Mouse (Mus musculus): ENCODE results near the gene Ksr2. TPM values are rescaled to one million over a fixed set of nuclear protein-coding genes. Genes with fewer than 3 reads are reported as not detected.
A peak's percentile ranks its signal among the peaks of the same experiment; 100 is the strongest.

Gene Ksr2
- polyA plus RNA-seq, 1 experiment from 2014 or later: 0.41 TPM

DNA sequence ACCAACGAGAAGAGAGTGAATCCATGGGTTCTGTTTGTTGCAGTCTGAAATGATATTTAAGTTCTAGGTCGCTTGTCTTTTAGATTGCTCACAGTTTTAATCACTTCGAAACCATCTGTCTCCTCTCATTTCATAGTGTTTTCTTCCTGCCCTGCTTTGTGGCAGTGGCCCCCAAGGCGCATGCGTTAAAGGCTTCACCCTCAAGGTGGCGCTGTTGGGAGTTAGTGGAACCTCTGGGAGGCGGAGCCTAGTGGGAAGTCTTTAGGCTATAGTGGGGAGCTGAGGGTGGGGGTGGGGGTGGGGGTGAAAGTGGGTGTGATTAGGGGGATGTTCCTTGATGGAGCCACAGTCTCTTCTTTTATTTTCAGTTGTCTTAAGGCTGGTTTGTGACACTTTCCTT is 214.6 kb downstream of the Ksr2 start:
- WGBS: 49% methylated on average over 7 of the region's 7 CpGs
- no peak overlapping the region for H3K4me2 ChIP-seq
- H3K36me3 ChIP-seq: no peaks in the 10 kb centered on the region
- no peak overlapping the region for H3K27ac ChIP-seq
- H3K9ac ChIP-seq: no peak overlapping the region
- no peaks in the 10 kb centered on the region for H3K9me3 ChIP-seq
- no peaks in the 10 kb centered on the region for H3K27me3 ChIP-seq
- no peaks in the 10 kb centered on the region for H3K4me1 ChIP-seq
- ATAC-seq (ENCODE audit: insufficient number of reproducible peaks, insufficient read depth, low FRiP score, low TSS enrichment, low read depth): no peak
- no peak overlapping the region for H3K4me3 ChIP-seq

DNA sequence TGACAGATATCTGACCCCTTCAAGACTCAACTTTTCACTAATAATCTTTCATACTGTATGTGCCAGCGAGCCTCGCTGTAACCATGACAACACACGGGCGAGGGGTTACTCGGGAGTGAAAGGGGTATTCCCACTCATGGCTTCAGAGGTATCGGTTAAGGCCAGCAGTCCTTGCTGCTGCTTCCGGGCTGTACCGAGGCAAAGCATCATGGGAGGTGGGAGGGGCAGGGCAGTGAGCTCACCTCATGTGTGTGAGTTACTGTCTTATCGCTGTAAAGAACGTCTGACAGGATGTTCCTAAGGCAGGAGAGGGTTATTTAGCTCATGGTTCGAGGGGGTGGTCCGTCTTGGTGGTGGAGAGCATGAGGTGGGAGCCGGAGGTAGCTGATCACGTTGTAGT is 215.8 kb downstream of the Ksr2 start:
- 86% methylated on average over 14 of the region's 14 CpGs for WGBS
- H3K4me2 ChIP-seq: no peak overlapping the region
- no peaks in the 10 kb centered on the region for H3K36me3 ChIP-seq
- no peak overlapping the region for H3K4me3 ChIP-seq
- H3K27ac ChIP-seq: no peak overlapping the region
- H3K27me3 ChIP-seq: no peaks in the 10 kb centered on the region
- no peaks in the 10 kb centered on the region for H3K4me1 ChIP-seq
- no peak for ATAC-seq (ENCODE audit: insufficient number of reproducible peaks, insufficient read depth, low FRiP score, low TSS enrichment, low read depth)
- H3K9me3 ChIP-seq: no peaks in the 10 kb centered on the region
- H3K9ac ChIP-seq: no peak overlapping the region

DNA sequence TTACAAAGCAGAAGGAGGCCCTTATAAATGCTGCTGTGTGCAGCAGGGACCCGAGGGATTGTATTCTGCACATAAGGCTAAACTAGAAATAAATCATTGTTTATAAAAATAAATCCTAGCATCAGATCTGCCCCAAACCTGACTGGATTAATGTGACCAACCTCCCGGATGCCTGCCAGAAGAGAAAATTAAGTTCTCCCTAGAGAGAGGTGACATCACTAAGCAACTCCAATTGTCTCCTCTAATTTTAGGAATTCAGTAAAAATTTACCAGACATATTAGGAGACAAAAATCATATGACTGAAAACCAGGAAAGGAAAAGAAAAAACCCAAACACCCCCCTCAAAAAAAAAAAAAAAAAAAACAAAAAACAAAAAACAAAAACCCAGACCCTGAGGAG is 221.4 kb downstream of the Ksr2 start:
- WGBS: 75% methylated on average over 2 of the region's 2 CpGs
- no peak overlapping the region for H3K4me2 ChIP-seq
- H3K27ac ChIP-seq: no peak overlapping the region
- no peaks in the 10 kb centered on the region for H3K9me3 ChIP-seq
- H3K36me3 ChIP-seq: no peaks in the 10 kb centered on the region
- H3K4me1 ChIP-seq: 0 out of 2 replicates have a peak, but pooled peaks cover 5% of the 10 kb centered on the region
- no peak overlapping the region for H3K9ac ChIP-seq
- H3K27me3 ChIP-seq: no peaks in the 10 kb centered on the region
- no peak for ATAC-seq (ENCODE audit: insufficient number of reproducible peaks, insufficient read depth, low FRiP score, low TSS enrichment, low read depth)
- H3K4me3 ChIP-seq: no peak overlapping the region

DNA sequence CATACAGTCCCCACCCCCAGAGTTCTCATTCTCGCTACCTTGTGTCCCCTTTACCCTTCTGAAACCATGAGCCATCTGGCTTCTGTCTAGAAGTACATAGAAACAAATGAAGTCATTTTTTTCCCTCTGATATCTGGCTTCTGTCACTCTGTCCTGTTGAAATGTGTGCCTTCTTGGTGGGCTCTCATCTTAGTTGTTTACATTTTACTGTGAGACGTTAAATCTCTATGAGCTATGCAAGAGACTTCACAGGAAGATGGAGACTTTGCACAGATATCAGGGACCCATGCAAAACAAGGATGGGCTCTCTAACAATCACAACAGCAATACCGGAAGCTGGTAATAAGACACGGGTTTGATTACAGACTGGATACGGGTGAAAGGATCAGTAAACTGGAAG is 222.0 kb downstream of the Ksr2 start:
- H3K9ac ChIP-seq: no peak overlapping the region
- 72% methylated on average over 5 of the region's 5 CpGs for WGBS
- H3K36me3 ChIP-seq: no peaks in the 10 kb centered on the region
- no peaks in the 10 kb centered on the region for H3K27me3 ChIP-seq
- H3K27ac ChIP-seq: no peak overlapping the region
- H3K4me2 ChIP-seq: no peak overlapping the region
- 0 out of 2 replicates have a peak, but pooled peaks cover 5% of the 10 kb centered on the region for H3K4me1 ChIP-seq
- no peaks in the 10 kb centered on the region for H3K9me3 ChIP-seq
- ATAC-seq (ENCODE audit: insufficient number of reproducible peaks, insufficient read depth, low FRiP score, low TSS enrichment, low read depth): no peak
- H3K4me3 ChIP-seq: no peak overlapping the region

DNA sequence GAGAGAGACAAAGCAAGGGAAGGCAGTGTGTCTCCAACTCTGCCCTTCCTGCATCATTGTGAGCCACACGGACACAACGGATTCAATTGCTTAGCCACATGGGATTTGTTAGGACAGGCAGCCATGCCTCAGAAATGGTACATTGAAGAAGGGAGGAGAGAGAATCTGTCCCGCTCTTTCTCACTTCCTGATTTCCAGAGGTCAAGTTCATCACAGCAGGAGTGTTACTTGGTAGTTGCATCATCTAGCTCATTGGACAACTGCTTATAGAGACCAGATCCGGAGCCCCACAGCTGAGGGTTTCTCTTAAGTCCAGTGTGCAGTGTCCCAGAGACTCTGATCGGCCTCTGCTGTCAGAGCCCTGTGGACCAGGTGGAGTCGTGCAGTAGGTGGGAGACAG is 227.8 kb downstream of the Ksr2 start:
- H3K4me1 ChIP-seq: 0 out of 2 replicates have a peak, but pooled peaks cover 3% of the 10 kb centered on the region
- H3K27me3 ChIP-seq: no peaks in the 10 kb centered on the region
- no peak overlapping the region for H3K4me3 ChIP-seq
- ATAC-seq (ENCODE audit: insufficient number of reproducible peaks, insufficient read depth, low FRiP score, low TSS enrichment, low read depth): no peak
- H3K9me3 ChIP-seq: no peaks in the 10 kb centered on the region
- H3K9ac ChIP-seq: no peak overlapping the region
- WGBS: 74% methylated on average over 6 of the region's 6 CpGs
- H3K27ac ChIP-seq: no peak overlapping the region
- no peak overlapping the region for H3K4me2 ChIP-seq
- no peaks in the 10 kb centered on the region for H3K36me3 ChIP-seq

DNA sequence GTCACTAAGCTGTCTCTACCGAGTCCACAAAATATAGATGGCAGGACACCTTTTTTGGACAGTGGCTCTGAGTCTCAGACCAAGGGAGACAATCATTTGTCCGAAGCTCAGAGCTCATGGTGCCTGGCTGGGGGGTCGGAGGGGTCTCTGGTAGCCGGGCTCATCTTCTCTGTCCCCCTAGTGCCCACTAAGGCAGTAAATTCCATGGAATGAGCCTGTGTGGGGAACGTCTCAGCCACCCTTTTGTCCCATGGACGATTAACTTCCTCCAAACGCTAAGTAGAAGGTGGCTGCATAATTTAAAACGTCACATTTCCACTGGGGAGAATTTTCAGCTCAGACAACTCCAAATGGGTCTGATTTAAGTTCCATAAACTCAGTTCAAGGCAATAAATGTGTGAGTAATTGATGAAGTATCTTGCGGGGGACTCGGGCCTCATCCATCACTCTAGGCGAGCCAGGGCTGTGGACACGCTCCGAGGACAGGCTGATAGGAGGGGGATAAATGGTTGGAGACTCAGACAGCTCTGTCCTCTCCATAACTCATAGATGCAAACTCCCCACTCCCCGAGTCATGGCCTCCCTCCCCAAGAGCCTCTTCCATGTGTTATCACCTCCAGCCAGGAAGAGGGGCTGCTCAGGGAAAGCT is 237.6 kb downstream of the Ksr2 start:
- no peaks in the 10 kb centered on the region for H3K27me3 ChIP-seq
- H3K9ac ChIP-seq: no peak overlapping the region
- H3K4me2 ChIP-seq: no peak overlapping the region
- WGBS: 80% methylated on average over 14 of the region's 14 CpGs
- no peak for ATAC-seq (ENCODE audit: insufficient number of reproducible peaks, insufficient read depth, low FRiP score, low TSS enrichment, low read depth)
- no peaks in the 10 kb centered on the region for H3K36me3 ChIP-seq
- H3K27ac ChIP-seq: no peak overlapping the region
- H3K4me1 ChIP-seq: no peaks in the 10 kb centered on the region
- H3K4me3 ChIP-seq: no peak overlapping the region
- H3K9me3 ChIP-seq: no peaks in the 10 kb centered on the region

DNA sequence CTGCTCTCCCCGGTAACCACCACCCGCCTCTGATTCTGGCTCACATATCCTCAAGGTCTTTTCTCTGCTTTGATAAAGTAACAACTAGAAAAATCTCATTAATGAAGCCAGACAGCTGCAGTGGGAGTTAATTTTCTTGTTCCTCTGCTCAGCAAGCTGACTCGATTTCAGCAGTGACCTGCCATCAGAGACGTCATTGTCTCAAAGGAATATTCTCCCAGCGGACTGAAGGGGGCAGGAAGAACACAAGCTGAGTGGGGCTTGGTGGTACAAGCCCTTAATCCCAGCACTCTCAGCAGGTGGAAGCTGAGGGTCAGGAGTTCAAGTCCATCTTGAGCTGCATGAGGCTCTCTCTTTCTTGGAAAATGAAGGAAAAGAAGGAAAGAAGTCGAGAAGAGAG is 244.8 kb downstream of the Ksr2 start:
- no peak overlapping the region for H3K9ac ChIP-seq
- no peak overlapping the region for H3K4me3 ChIP-seq
- no peaks in the 10 kb centered on the region for H3K4me1 ChIP-seq
- no peaks in the 10 kb centered on the region for H3K27me3 ChIP-seq
- no peaks in the 10 kb centered on the region for H3K36me3 ChIP-seq
- no peaks in the 10 kb centered on the region for H3K9me3 ChIP-seq
- no peak for ATAC-seq (ENCODE audit: insufficient number of reproducible peaks, insufficient read depth, low FRiP score, low TSS enrichment, low read depth)
- no peak overlapping the region for H3K27ac ChIP-seq
- 22% methylated on average over 6 of the region's 6 CpGs for WGBS
- no peak overlapping the region for H3K4me2 ChIP-seq

DNA sequence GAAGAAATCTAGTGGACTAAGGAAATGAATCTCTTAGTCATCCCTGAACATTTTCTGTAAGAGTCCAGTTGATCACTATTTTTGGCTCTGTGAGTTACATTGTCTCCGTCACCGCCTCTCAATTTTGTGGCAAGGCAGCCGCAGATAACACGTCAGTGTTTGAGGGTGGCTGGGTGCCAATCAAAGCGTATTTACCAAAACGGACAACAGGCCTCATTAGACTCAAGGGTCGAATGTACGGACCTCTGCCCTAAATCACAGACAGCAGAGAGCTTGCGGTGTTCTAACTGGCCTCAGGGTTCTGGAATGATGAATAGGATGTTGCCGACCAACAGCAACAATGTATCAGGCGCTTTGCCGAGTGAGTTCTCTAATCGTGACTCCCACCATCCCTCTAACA is 245.8 kb downstream of the Ksr2 start:
- ATAC-seq (ENCODE audit: insufficient number of reproducible peaks, insufficient read depth, low FRiP score, low TSS enrichment, low read depth): no peak
- Histone ChIP-seq H3K4me1 (no peaks in the 10 kb centered on the region), H3K9me3 (no peaks in the 10 kb centered on the region), H3K4me2 (no peak overlapping the region), H3K36me3 (no peaks in the 10 kb centered on the region), H3K27me3 (no peaks in the 10 kb centered on the region), H3K27ac (no peak overlapping the region), H3K9ac (no peak overlapping the region), H3K4me3 (no peak overlapping the region)
- WGBS: 69% methylated on average over 13 of the region's 13 CpGs

DNA sequence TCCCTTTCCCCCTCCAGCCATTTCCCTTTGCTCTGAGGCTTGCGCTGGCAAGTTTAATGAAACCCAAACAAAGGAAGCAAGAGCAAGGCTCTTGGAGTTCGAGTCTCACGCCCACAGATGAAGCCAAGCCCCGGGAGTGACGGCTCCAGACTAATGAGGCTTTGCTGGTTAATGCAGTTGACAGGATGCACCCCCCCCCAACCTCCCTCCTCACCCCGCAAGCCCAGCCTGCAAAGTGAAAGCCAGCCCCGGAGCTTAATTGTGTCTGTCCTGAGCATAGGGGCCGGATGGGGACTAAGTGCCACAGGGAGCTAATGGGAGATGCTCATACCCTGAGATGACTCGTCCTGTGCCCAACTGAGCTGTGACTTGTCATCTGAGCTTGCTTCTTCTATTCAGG is 251.4 kb downstream of the Ksr2 start:
- H3K4me2 ChIP-seq: peak overlapping the region; percentile 38

DNA sequence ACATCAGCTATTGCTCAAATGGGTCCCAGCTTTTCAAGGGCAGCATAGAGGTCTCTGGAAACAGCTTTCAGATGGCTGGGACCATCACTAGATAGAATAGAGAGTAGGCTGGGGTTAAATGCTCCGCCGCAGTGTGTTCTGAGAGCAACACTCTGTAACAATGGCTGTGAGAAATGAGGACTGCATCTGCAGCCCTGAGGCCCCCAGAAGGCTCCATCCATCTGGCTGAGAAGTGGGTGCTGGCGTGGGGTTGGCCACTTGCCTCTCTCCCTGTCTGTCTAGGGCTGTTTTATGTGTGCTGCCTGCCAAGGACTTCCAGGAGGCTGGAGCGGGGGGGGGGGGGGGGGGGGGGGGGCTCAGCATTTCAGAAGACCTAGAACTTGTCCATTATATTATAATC is 253.5 kb downstream of the Ksr2 start:
- Histone ChIP-seq H3K36me3 (no peaks in the 10 kb centered on the region), H3K9ac (no peak overlapping the region), H3K27me3 (no peaks in the 10 kb centered on the region), H3K9me3 (no peaks in the 10 kb centered on the region), H3K4me3 (no peak overlapping the region), H3K27ac (no peak overlapping the region), H3K4me1 (peaks cover 16% of the 10 kb centered on the region), H3K4me2 (no peak overlapping the region)
- WGBS: 64% methylated on average over 3 of the region's 4 CpGs
- no peak for ATAC-seq (ENCODE audit: insufficient number of reproducible peaks, insufficient read depth, low FRiP score, low TSS enrichment, low read depth)

More for the DNA sequence above, 251.4 kb downstream of the Ksr2 start:
- Histone ChIP-seq H3K36me3 (no peaks in the 10 kb centered on the region), H3K27me3 (no peaks in the 10 kb centered on the region), H3K4me3 (no peak overlapping the region), H3K27ac (no peak overlapping the region), H3K9ac (no peak overlapping the region), H3K9me3 (no peaks in the 10 kb centered on the region), H3K4me1 (peaks cover 11% of the 10 kb centered on the region)
- 8% methylated on average over 9 of the region's 9 CpGs for WGBS
- ATAC-seq (ENCODE audit: insufficient number of reproducible peaks, insufficient read depth, low FRiP score, low TSS enrichment, low read depth): no peak

DNA sequence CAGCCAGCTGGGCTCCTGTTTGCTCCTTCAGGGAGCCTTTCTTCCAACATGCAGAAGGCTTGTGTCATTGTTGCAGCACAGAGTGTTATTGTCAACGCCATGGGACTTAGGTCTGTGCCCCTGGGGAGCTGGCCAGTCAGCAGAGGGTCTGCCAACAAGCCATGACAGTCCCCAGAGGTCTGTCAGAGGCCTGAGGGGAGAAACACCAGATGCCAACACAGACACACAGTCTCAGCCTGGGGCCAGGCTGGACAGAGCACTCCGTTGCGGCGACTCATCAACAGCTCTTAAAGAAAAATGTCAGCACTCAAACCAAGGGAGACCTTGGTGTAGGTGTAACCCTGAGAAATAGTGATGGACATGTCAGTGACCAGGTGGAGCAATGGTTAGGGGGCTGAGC is 255.5 kb downstream of the Ksr2 start:
- 0 out of 2 replicates have a peak, but pooled peaks have one; percentile 48 for ATAC-seq (ENCODE audit: insufficient number of reproducible peaks, insufficient read depth, low FRiP score, low TSS enrichment, low read depth)
- no peak overlapping the region for H3K27ac ChIP-seq
- no peaks in the 10 kb centered on the region for H3K36me3 ChIP-seq
- no peaks in the 10 kb centered on the region for H3K27me3 ChIP-seq
- WGBS: 53% methylated on average over 4 of the region's 4 CpGs
- no peak overlapping the region for H3K9ac ChIP-seq
- H3K4me1 ChIP-seq: peaks cover 16% of the 10 kb centered on the region
- no peaks in the 10 kb centered on the region for H3K9me3 ChIP-seq
- H3K4me3 ChIP-seq: no peak overlapping the region
- H3K4me2 ChIP-seq: no peak overlapping the region

DNA sequence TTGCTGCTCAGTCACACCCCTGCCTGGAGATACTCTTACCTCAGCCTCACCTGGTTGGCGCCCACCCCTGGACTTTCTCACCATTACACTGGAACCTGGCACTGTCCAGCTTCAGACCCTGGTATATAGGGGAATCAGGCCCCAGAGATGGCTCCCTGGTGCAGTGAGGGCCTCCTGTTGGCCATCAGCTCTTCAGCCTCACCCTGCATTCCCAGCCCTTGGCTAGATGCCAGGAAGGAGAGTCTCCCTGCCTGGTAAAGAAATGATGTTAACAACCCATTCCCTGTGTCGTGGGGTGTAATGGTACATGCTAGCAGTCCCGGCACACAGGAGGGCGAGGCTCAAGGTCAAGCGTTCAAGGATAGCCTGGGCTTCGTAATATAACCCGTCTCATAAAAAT is 256.0 kb downstream of the Ksr2 start:
- H3K4me3 ChIP-seq: no peak overlapping the region
- 70% methylated on average over 7 of the region's 7 CpGs for WGBS
- H3K27me3 ChIP-seq: no peaks in the 10 kb centered on the region
- 0 out of 2 replicates have a peak, but pooled peaks have one; percentile 6 for ATAC-seq (ENCODE audit: insufficient number of reproducible peaks, insufficient read depth, low FRiP score, low TSS enrichment, low read depth)
- no peak overlapping the region for H3K9ac ChIP-seq
- H3K9me3 ChIP-seq: no peaks in the 10 kb centered on the region
- peaks cover 16% of the 10 kb centered on the region for H3K4me1 ChIP-seq
- H3K27ac ChIP-seq: no peak overlapping the region
- no peak overlapping the region for H3K4me2 ChIP-seq
- H3K36me3 ChIP-seq: no peaks in the 10 kb centered on the region

Measured in embryonic facial prominence, embryonic 13.5 days (tissue).